ENCODE assay signal across 9 mouse cellular contexts in the genomic region with DNA sequence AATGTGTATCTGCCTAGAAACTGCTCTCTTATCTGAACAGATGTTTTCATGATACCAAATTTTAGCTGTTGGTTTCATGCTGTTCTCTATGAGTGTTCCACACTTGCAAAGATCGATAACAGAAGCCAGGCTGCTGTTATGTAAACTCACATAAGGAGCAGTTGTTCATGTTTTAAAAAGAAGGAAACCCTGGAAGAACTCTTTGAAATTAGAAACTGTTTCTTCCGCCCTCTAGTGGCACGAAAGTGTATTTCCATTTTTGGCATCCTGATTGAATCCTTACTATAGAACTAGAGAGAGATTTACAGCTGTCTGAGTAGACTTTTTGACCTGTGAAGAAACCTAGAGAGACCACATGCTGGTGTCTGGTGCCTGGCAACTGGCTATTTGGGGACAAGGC. TPM values are rescaled to one million over a fixed set of nuclear protein-coding genes. Genes with fewer than 3 reads are reported as not detected.
DNase-seq lines count a peak whose midpoint lies in the region; ATAC-seq and TF ChIP-seq lines count a peak whose summit lies in the region.
"Had no signal": no experiment of that assay in that cellular context is flagged by ENCODE, and none has a peak within 500 bp of the region (broad histone marks: within the 10 kb centered on the region; RNA-seq: fewer than 3 reads in every experiment).

No protein-coding gene starts in this region.

- no peak overlapping the region for H3K4me3 ChIP-seq in forebrain, postnatal 0 days (ENCODE audit: low read depth, low read length)
- no peak overlapping the region for H3K4me3 ChIP-seq in forebrain, embryonic 10.5 days
- H3K4me3 ChIP-seq in lung, adult 2 months (replicated peaks; ENCODE audit: extremely low read depth, low read depth, low read length), result no peak overlapping the region
- no peak overlapping the region for H3K4me3 ChIP-seq in midbrain, postnatal 0 days (ENCODE audit: low read depth, low read length)
- H3K4me3 ChIP-seq in neural tube, embryonic 15.5 days (replicated peaks), result no peak overlapping the region

- no peaks in the 10 kb centered on the region for H3K27me3 ChIP-seq in forebrain, postnatal 0 days (ENCODE audit: insufficient read depth, low read length)
- H3K27me3 ChIP-seq in forebrain, embryonic 10.5 days (ENCODE audit: poor library complexity, severe bottlenecking), result no peaks in the 10 kb centered on the region
- no peaks in the 10 kb centered on the region for H3K27me3 ChIP-seq in midbrain, postnatal 0 days (ENCODE audit: insufficient read depth, low read length)
- no peaks in the 10 kb centered on the region for H3K27me3 ChIP-seq in neural tube, embryonic 15.5 days (replicated peaks)
- H3K27me3 ChIP-seq: Patski had no signal

- ATAC-seq in forebrain, postnatal 0 days, result peak; percentile 47; the same call in 1 of the 2 replicates
- no peak for ATAC-seq in midbrain, postnatal 0 days (ENCODE audit: low FRiP score)
- ATAC-seq in neural tube, embryonic 15.5 days (ENCODE audit: low FRiP score), result no peak
- ATAC-seq: Patski had no signal

- 3% methylated on average over 3 of the region's 3 CpGs for WGBS in forebrain, postnatal 0 days
- 16% methylated on average over 3 of the region's 3 CpGs for WGBS in forebrain, embryonic 10.5 days
- under 1% methylated on average over 3 of the region's 3 CpGs for WGBS in lung, adult 2 months
- WGBS in midbrain, postnatal 0 days, result 8% methylated on average over 3 of the region's 3 CpGs
- 3% methylated on average over 3 of the region's 3 CpGs for WGBS in neural tube, embryonic 15.5 days

- DNase-seq in forebrain, postnatal 0 days, result peak; percentile 87
- no peak for DNase-seq in forebrain, embryonic 10.5 days (ENCODE audit: extremely low spot score, low spot score)
- DNase-seq in lung, adult 2 months, result no peak
- DNase-seq in lung, adult 18-20 months, result no peak
- DNase-seq in forelimb bud, embryonic 11.5 days (ENCODE audit: low read depth, low spot score), result peak; percentile 58
- peak; percentile 78 for DNase-seq in midbrain, postnatal 0 days (ENCODE audit: low spot score)
- no peak for DNase-seq in thymus, postnatal 4 days

- peak; percentile 75 for TF ChIP-seq CTCF in forebrain, postnatal 0 days (IDR thresholded peaks at IDR 0.05; ENCODE audit: low read depth)
- peak; percentile 41; the same call in 1 of the 2 replicates for TF ChIP-seq CTCF in lung, adult 2 months (IDR thresholded peaks at IDR 0.05; ENCODE audit: insufficient read depth, low read length)
- TF ChIP-seq CTCF in midbrain, postnatal 0 days (IDR thresholded peaks at IDR 0.05), result peak; percentile 84

- H3K4me1 ChIP-seq in forebrain, postnatal 0 days (ENCODE audit: insufficient read depth), result no peaks in the 10 kb centered on the region
- H3K4me1 ChIP-seq in forebrain, embryonic 10.5 days, result no peaks in the 10 kb centered on the region
- no peaks in the 10 kb centered on the region for H3K4me1 ChIP-seq in lung, adult 2 months (ENCODE audit: control insufficient read depth, insufficient read depth, low read length)
- H3K4me1 ChIP-seq in midbrain, postnatal 0 days (ENCODE audit: insufficient read depth, low read length), result no peaks in the 10 kb centered on the region
- peaks cover 4% of the 10 kb centered on the region; the same call in 1 of the 2 replicates for H3K4me1 ChIP-seq in neural tube, embryonic 15.5 days

- H3K36me3 ChIP-seq in forebrain, postnatal 0 days (ENCODE audit: insufficient read depth), result peaks cover 31% of the 10 kb centered on the region
- peaks cover 55% of the 10 kb centered on the region for H3K36me3 ChIP-seq in forebrain, embryonic 10.5 days (replicated peaks)
- peaks cover 9% of the 10 kb centered on the region; the same call in 1 of the 2 replicates for H3K36me3 ChIP-seq in midbrain, postnatal 0 days (ENCODE audit: insufficient read depth, low read length)
- 0 out of 2 replicates have a peak, but pooled peaks cover 12% of the 10 kb centered on the region for H3K36me3 ChIP-seq in neural tube, embryonic 15.5 days

- H3K4me2 ChIP-seq in forebrain, postnatal 0 days (ENCODE audit: low read depth), result no peak overlapping the region
- H3K4me2 ChIP-seq in midbrain, postnatal 0 days (ENCODE audit: low read depth, low read length, poor library complexity, severe bottlenecking), result no peak overlapping the region
- H3K4me2 ChIP-seq in neural tube, embryonic 15.5 days, result no peak overlapping the region

- no peak overlapping the region for H3K9ac ChIP-seq in forebrain, postnatal 0 days
- H3K9ac ChIP-seq in midbrain, postnatal 0 days (replicated peaks; ENCODE audit: low read length, poor library complexity, severe bottlenecking), result no peak overlapping the region
- H3K9ac ChIP-seq in neural tube, embryonic 15.5 days (replicated peaks), result no peak overlapping the region

- no peak for TF ChIP-seq POLR2A in lung, adult 2 months (IDR thresholded peaks at IDR 0.05; ENCODE audit: borderline replicate concordance, extremely low read depth, low read depth, low read length)

- H3K27ac ChIP-seq in forebrain, postnatal 0 days (ENCODE audit: low read depth, low read length), result no peak overlapping the region
- no peak overlapping the region for H3K27ac ChIP-seq in forebrain, embryonic 10.5 days
- H3K27ac ChIP-seq in midbrain, postnatal 0 days (ENCODE audit: low read depth, low read length), result no peak overlapping the region
- no peak overlapping the region for H3K27ac ChIP-seq in neural tube, embryonic 15.5 days (replicated peaks)

- H3K9me3 ChIP-seq in forebrain, postnatal 0 days (ENCODE audit: low read length), result no peaks in the 10 kb centered on the region
- no peaks in the 10 kb centered on the region for H3K9me3 ChIP-seq in forebrain, embryonic 10.5 days
- no peaks in the 10 kb centered on the region for H3K9me3 ChIP-seq in midbrain, postnatal 0 days (ENCODE audit: low read length)
- no peaks in the 10 kb centered on the region for H3K9me3 ChIP-seq in neural tube, embryonic 15.5 days (replicated peaks)

RNA-seq across cellular contexts. Expression of a gene that starts 43.5 kb away (rescaled TPM):
- total RNA-seq in forebrain, postnatal 0 days (2014; rRNA removed), result 183 and 192 TPM in 2 replicates
- polyA plus RNA-seq in forebrain, postnatal 0 days (2015; fragmentation: Nextera tagmentation; extraction: Ambion mirVana), result 251 and 260 TPM in 2 replicates
- 50.0 and 55.2 TPM in 2 replicates for polyA plus RNA-seq in forebrain, embryonic 10.5 days (2016; fragmentation: Nextera tagmentation; extraction: Ambion mirVana)
- polyA plus RNA-seq in lung, adult 2 months (2012; rRNA removed), result 51.2 and 65.6 TPM in 2 replicates
- 230 and 255 TPM in 2 replicates for total RNA-seq in midbrain, postnatal 0 days (2014; rRNA removed)
- 285 and 290 TPM in 2 replicates for polyA plus RNA-seq in midbrain, postnatal 0 days (2015; fragmentation: Nextera tagmentation; extraction: Ambion mirVana)
- 188 and 226 TPM in 2 replicates for polyA plus RNA-seq in neural tube, embryonic 15.5 days (2015; fragmentation: Nextera tagmentation; extraction: Ambion mirVana)

Comparison
In these comparisons a context has a peak if more than half of its experiments do, and no peak if none do; other contexts are left out.
1. DNase-seq: peak in forebrain, postnatal 0 days (single experiment), forelimb bud, embryonic 11.5 days (single experiment) and midbrain, postnatal 0 days (single experiment); none in forebrain, embryonic 10.5 days (single experiment), lung, adult 2 months (single experiment), lung, adult 18-20 months (0 of 2) and thymus, postnatal 4 days (single experiment).
2. Peak in every context shown above with its lines, with median percentiles within 50 percentile points of each other: CTCF ChIP-seq.